Mouse (Mus musculus): Measurements from ENCODE around the gene Lin37.

GRCm38 (mm10) chr7:30515003-30515760 lies 44.5 kb downstream of the Lin37 start:
- no peak for TF ChIP-seq CTCF (IDR thresholded peaks at IDR 0.05)
- TF ChIP-seq EP300 (IDR thresholded peaks at IDR 0.05; ENCODE audit: insufficient read depth, low read depth, low read length) = no peak
- TF ChIP-seq POLR2A (IDR thresholded peaks at IDR 0.05; ENCODE audit: insufficient read depth, low read depth, low read length) = no peak
